Mouse (Mus musculus) myocyte (in vitro differentiated cells): ENCODE measurements around the gene Erf.

Experiments
- POLR2A ChIP-seq: IDR thresholded peaks from one replicate; pipeline ENCODE4 v1.6.1; 2011; ENCODE audit warnings: low read depth, mild to moderate bottlenecking, control low read depth, moderate library complexity; ENCODE audit not compliant: insufficient read length
- POLR2AphosphoS2 ChIP-seq: IDR thresholded peaks from one replicate; pipeline ENCODE4 v1.6.1; 2011; ENCODE audit warnings: low read depth, control low read depth; ENCODE audit not compliant: insufficient read length

GRCm38 (mm10) chr7:25289925-25290324 is 39.4 kb upstream of the Erf start:
- no peak for TF ChIP-seq POLR2AphosphoS2
- TF ChIP-seq POLR2A = no peak
